Mouse (Mus musculus) forebrain, embryonic 14.5 days (tissue): Measurements from ENCODE around the gene Gm5089. TPM values are rescaled to one million over a fixed set of nuclear protein-coding genes. Genes with fewer than 3 reads are reported as not detected.

ENCODE experiments used
- ATAC-seq: fragments of 200-750 bp; cut with Nextera tagmentation; 2 replicates; pipeline ENCODE4 v1.8.0; 2017; ENCODE audit warnings: mild to moderate bottlenecking, moderate library complexity
- DNase-seq: peaks from one replicate; pipeline ENCODE4 v3.0.0-alpha.2; 2015; ENCODE audit warnings: low spot score
- H3K27ac ChIP-seq: fragments of 300-500 bp; sonication (generic); 2 replicates; pipeline ENCODE4 v1.5.1; 2014; ENCODE audit warnings: low read depth, mild to moderate bottlenecking, control low read depth, low read length, moderate library complexity
- H3K27me3 ChIP-seq: fragments of 300-500 bp; sonication (generic); replicated peaks from 2 replicates; pipeline ENCODE4 v1.6.1; 2014; ENCODE audit warnings: low read length, control low read depth, mixed read lengths; ENCODE audit not compliant: control insufficient read depth, insufficient read depth
- H3K36me3 ChIP-seq: fragments of 300-500 bp; sonication (generic); 2 replicates; pipeline ENCODE4 v1.6.1; 2014; ENCODE audit warnings: low read length, control low read depth; ENCODE audit not compliant: control insufficient read depth, insufficient read depth
- H3K4me1 ChIP-seq: fragments of 300-500 bp; sonication (generic); 2 replicates; pipeline ENCODE4 v1.6.1; 2014; ENCODE audit warnings: antibody characterized with exemption, low read length, control low read depth; ENCODE audit not compliant: control insufficient read depth, insufficient read depth
- H3K4me2 ChIP-seq: fragments of 300-500 bp; sonication (generic); 2 replicates; pipeline ENCODE4 v1.6.1; 2014; ENCODE audit warnings: mild to moderate bottlenecking, control low read depth, low read length
- H3K4me3 ChIP-seq: fragments of 300-500 bp; sonication (generic); 2 replicates; pipeline ENCODE4 v1.5.1; 2014; ENCODE audit warnings: low read depth, low read length, control low read depth
- H3K9ac ChIP-seq: fragments of 300-500 bp; sonication (generic); 2 replicates; pipeline ENCODE4 v1.6.1; 2014; ENCODE audit warnings: mild to moderate bottlenecking, low read length, control low read depth, moderate library complexity
- H3K9me3 ChIP-seq: fragments of 300-500 bp; sonication (generic); replicated peaks from 2 replicates; pipeline ENCODE4 v1.6.1; 2016; ENCODE audit warnings: low read length, control low read depth, mixed read lengths; ENCODE audit not compliant: control insufficient read depth
- WGBS: fragments of 180-500 bp; shearing (Covaris S2); extraction: QIAGEN DNeasy Blood & Tissue Kit; methylation state at CpG from one replicate; pipeline ENCODE4 v1.1.7; 2014; 5-methylcytosine and 5-hydroxymethylcytosine counted together
- polyA plus RNA-seq: library from polyadenylated mRNA; unstranded; fragments of >200 nt; fragmentation: Nextera tagmentation; extraction: Ambion mirVana; gene quantifications from 2 replicates; pipeline ENCODE4 v1.2.1, GENCODE M21; 2014

Gm5089 gene
- polyA plus RNA-seq, result 0.25 and 0.33 TPM in 2 replicates

- H3K4me1 ChIP-seq, result peaks cover 44% of the 10 kb centered on the region
- DNase-seq (peak; percentile 71), ATAC-seq (peak; percentile 52)
- H3K9me3 ChIP-seq, result no peaks in the 10 kb centered on the region
- peak within 1 kb of the TSS; percentile 67 for H3K9ac ChIP-seq
- H3K4me3 ChIP-seq, result peak within 1 kb of the TSS; percentile 39
- no peaks in the 10 kb centered on the region for H3K36me3 ChIP-seq
- H3K4me2 ChIP-seq, result peak within 1 kb of the TSS; percentile 73
- H3K27me3 ChIP-seq, result peaks cover 38% of the 10 kb centered on the region
- peak within 1 kb of the TSS; percentile 86 for H3K27ac ChIP-seq
- WGBS, result under 1% methylated on average over 55 of the region's 59 CpGs
Measured at GRCm38 (mm10) chr14:122450496-122451382, at the start of gene Gm5089. Gene Gm5089, minus strand, starts transcription at chr14:122451115.

GRCm38 (mm10) chr14:122492015-122492414, 41.1 kb upstream of the Gm5089 start:
- 0 out of 2 replicates have a peak, but pooled peaks cover 3% of the 10 kb centered on the region for H3K9me3 ChIP-seq
- peaks cover 3% of the 10 kb centered on the region; the same call in 1 of the 2 replicates for H3K4me1 ChIP-seq
- no peak for DNase-seq
- no peak overlapping the region for H3K4me3 ChIP-seq
- no peak overlapping the region for H3K27ac ChIP-seq
- H3K4me2 ChIP-seq, result no peak overlapping the region
- 67% methylated on average over 1 of the region's 1 CpGs for WGBS
- ATAC-seq, result no peak
- peaks cover 22% of the 10 kb centered on the region for H3K27me3 ChIP-seq
- no peaks in the 10 kb centered on the region for H3K36me3 ChIP-seq
- H3K9ac ChIP-seq, result no peak overlapping the region

GRCm38 (mm10) chr14:122491521-122491920, 40.6 kb upstream of the Gm5089 start:
- peaks cover 22% of the 10 kb centered on the region for H3K27me3 ChIP-seq
- 73% methylated on average over 6 of the region's 6 CpGs for WGBS
- ATAC-seq, result no peak
- no peak overlapping the region for H3K4me2 ChIP-seq
- H3K36me3 ChIP-seq, result no peaks in the 10 kb centered on the region
- no peak overlapping the region for H3K27ac ChIP-seq
- no peak for DNase-seq
- H3K9me3 ChIP-seq, result 0 out of 2 replicates have a peak, but pooled peaks cover 3% of the 10 kb centered on the region
- H3K4me1 ChIP-seq, result peaks cover 3% of the 10 kb centered on the region; the same call in 1 of the 2 replicates
- H3K4me3 ChIP-seq, result no peak overlapping the region
- no peak overlapping the region for H3K9ac ChIP-seq

- peak within 1 kb of the TSS; percentile 24 for H3K4me3 ChIP-seq
- H3K36me3 ChIP-seq, result no peaks in the 10 kb centered on the region
- peak within 1 kb of the TSS; percentile 72 for H3K27ac ChIP-seq
- H3K9me3 ChIP-seq, result 0 out of 2 replicates have a peak, but pooled peaks cover 3% of the 10 kb centered on the region
- peak within 1 kb of the TSS; percentile 51 for H3K4me2 ChIP-seq
- ATAC-seq (peak; percentile 75), DNase-seq (peak; percentile 65)
- WGBS, result 3% methylated on average over 51 of the region's 51 CpGs
- H3K9ac ChIP-seq, result peak within 1 kb of the TSS; percentile 59
- H3K4me1 ChIP-seq, result peaks cover 3% of the 10 kb centered on the region; the same call in 1 of the 2 replicates
- peaks cover 27% of the 10 kb centered on the region for H3K27me3 ChIP-seq
Measured at GRCm38 (mm10) chr14:122490441-122491328, 39.8 kb upstream of the Gm5089 start, which contains the start of gene Gm10837. Gene Gm10837, plus strand, starts transcription at chr14:122490586.

GRCm38 (mm10) chr14:122489686-122490414, 38.9 kb upstream of the Gm5089 start:
- H3K4me3 ChIP-seq, result peak overlapping the region; percentile 24
- peaks cover 33% of the 10 kb centered on the region for H3K27me3 ChIP-seq

DNA sequence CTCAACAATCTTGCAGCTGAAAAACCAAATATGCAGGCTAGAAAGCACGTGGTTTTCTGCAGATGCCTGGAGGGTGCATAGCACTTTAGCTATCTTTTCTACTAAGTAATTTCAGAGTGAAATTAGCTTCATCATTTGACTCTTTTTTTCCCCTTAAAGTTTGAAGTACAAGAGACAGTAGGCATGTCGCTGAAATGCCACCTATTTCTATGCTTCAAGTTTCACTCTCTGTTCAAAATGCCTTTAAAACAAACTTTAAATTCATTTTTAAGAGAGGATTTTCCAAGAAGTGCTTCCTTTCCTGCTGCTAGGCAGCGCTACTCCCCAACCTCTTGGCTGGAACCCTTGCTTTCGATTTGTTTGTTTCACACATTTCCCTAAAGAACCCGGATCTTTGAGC, 38.1 kb upstream of the Gm5089 start:
- Histone ChIP-seq H3K4me3 (peak overlapping the region; percentile 12; the same call in 1 of the 2 replicates), H3K36me3 (no peaks in the 10 kb centered on the region), H3K9me3 (no peaks in the 10 kb centered on the region), H3K4me2 (peak overlapping the region; percentile 51), H3K9ac (peak overlapping the region; percentile 21; the same call in 1 of the 2 replicates), H3K27ac (no peak overlapping the region), H3K27me3 (peaks cover 41% of the 10 kb centered on the region), H3K4me1 (peaks cover 3% of the 10 kb centered on the region; the same call in 1 of the 2 replicates)
- ATAC-seq (no peak), DNase-seq (peak; percentile 64)
- 1% methylated on average over 5 of the region's 5 CpGs for WGBS

More at GRCm38 (mm10) chr14:122489686-122490414, 38.9 kb upstream of the Gm5089 start:
- Histone ChIP-seq H3K9me3 (0 out of 2 replicates have a peak, but pooled peaks cover 3% of the 10 kb centered on the region), H3K4me2 (peak overlapping the region; percentile 51), H3K9ac (no peak overlapping the region), H3K27ac (peak overlapping the region; percentile 72; the same call in 1 of the 2 replicates), H3K36me3 (no peaks in the 10 kb centered on the region), H3K4me1 (peaks cover 3% of the 10 kb centered on the region; the same call in 1 of the 2 replicates)
- DNase-seq (peak; percentile 76), ATAC-seq (no peak; the same call in 1 of the 2 replicates)
- under 1% methylated on average over 12 of the region's 12 CpGs for WGBS

- no peak overlapping the region for H3K27ac ChIP-seq
Measured at GRCm38 (mm10) chr14:122487366-122487765, 36.5 kb upstream of the Gm5089 start.

DNA sequence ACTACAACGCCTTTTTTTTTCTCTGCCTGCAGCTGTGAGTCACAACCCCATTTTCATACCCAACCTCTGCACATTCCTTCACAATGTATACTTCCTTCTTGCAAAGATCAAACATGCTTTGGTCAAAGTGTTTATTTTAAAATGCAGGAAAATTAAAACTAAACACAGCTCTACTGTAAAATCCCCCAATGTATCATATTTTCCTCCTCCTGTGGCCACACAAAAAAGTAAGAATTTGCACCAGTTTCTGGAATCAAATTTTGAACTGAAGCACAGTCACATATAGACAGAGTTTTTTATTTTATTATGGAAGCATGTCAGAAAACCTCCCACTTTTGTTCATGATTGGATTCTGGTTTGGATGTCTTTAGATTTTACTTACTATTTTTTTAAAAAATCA, 35.7 kb upstream of the Gm5089 start:
- ATAC-seq, result no peak
- H3K27ac ChIP-seq, result no peak overlapping the region
- DNase-seq, result peak; percentile 6
- H3K9me3 ChIP-seq, result no peaks in the 10 kb centered on the region
- no peak overlapping the region for H3K4me2 ChIP-seq
- no peak overlapping the region for H3K4me3 ChIP-seq
- H3K36me3 ChIP-seq, result no peaks in the 10 kb centered on the region
- WGBS, result 58% methylated on average over 1 of the region's 1 CpGs
- H3K27me3 ChIP-seq, result peaks cover 54% of the 10 kb centered on the region
- H3K4me1 ChIP-seq, result peaks cover 10% of the 10 kb centered on the region; the same call in 1 of the 2 replicates
- H3K9ac ChIP-seq, result no peak overlapping the region

More at GRCm38 (mm10) chr14:122487366-122487765, 36.5 kb upstream of the Gm5089 start:
- ATAC-seq, result no peak
- peak; percentile 10 for DNase-seq
- 30% methylated on average over 5 of the region's 5 CpGs for WGBS
- Histone ChIP-seq H3K4me3 (no peak overlapping the region), H3K9ac (no peak overlapping the region), H3K36me3 (no peaks in the 10 kb centered on the region), H3K4me1 (peaks cover 7% of the 10 kb centered on the region; the same call in 1 of the 2 replicates), H3K9me3 (no peaks in the 10 kb centered on the region), H3K4me2 (0 out of 2 replicates have a peak overlapping the region, but pooled peaks have one; percentile 4), H3K27me3 (peaks cover 53% of the 10 kb centered on the region)
